Mouse (Mus musculus): ENCODE results near the gene Gm12258. TPM values are rescaled to one million over a fixed set of nuclear protein-coding genes. Genes with fewer than 3 reads are reported as not detected.

Gm12258 gene
- polyA plus RNA-seq (2017; shearing (Covaris generic)): 9.8 TPM

DNA sequence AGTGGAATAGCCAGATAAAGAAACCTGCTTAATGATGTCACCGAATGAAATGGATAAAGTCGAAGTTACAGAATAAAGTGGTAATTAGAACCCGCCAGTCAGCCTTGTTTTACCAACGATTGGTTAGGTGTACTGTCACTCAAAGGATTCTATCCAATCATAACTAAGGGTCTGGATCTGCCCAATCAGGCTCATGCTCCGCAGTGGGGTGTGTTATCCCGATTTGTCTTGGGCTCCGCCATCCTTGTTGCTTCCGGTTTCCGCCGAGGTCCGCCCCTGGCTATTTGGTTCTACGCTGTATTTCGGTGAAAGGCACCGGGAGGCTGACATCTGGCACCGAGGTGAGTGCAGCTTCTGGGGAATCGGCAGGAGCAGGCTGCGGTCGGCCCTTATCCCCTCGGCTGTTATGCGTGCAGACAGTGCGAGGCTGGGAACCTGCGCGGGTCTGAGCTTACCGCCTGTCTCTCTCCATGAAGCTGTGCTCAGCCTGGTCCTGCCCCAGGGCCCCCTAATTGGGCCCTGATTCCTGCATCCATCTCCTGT lies at the start of gene Gm12258:
Gene Gm12258, plus strand, starts transcription at position 240 of the 543 bp plus-strand sequence.

DNA sequence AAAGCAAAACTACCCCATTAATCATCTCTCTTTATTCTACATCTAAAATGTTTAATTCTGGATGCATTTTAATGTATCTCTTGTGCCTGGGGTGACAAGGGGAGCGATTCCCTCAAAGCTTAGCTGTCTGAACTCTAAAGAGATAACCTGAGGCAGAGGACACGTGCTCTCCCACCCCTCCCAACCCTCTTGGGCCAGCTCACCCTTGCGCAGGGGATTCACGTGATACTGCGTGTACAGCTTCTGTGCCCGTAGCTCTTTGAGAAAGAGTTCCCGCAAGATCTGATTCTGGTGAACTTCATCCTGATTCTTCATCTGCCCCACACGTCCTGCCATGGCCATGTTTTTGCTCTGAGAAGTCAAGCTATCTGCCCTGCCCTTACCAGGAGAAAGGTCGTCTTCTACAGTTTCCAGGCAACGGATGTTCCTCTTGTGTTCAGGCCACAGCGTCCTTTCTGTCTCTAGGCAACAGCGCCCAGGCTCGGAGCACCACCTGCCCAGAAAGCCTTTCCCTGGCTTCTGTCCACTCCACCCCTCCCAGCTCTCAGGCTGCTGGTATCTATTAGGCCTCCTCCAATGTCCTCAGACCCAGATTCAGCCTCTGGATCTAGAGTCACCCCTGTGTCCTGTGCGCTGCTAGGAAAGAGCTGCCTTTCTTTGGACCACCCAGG lies 45.3 kb upstream of the Gm12258 start, which contains the start of gene Fam183b:
Gene Fam183b, minus strand, starts transcription at position 403 of the 671 bp plus-strand sequence.

GRCm38 (mm10) chr11:58814700-58815099 lies 32.3 kb upstream of the Gm12258 start, which contains the start of gene Olfr313:
Gene Olfr313, plus strand, starts transcription at chr11:58815000.

DNA sequence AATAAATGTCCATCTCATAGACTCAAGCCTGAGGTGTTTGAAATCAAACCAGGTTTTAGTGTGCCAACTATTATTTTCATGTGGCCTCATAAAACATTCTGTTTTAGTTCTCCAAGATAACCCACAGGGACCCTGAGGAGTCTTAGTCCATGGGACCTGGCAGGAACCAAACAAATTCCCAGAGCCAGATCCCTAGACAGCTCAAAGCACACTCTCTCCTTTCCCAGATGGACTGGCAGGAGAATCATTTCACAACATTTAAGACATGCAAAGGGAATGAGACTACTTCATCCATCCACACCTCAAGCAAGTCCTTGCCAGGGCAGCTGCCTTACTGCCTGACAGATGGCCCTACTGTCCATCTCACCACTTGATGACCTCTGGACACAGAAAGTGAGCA lies 18.0 kb upstream of the Gm12258 start, which contains the start of gene Olfr312:
Gene Olfr312, plus strand, starts transcription at position 301 of the 400 bp plus-strand sequence.

DNA sequence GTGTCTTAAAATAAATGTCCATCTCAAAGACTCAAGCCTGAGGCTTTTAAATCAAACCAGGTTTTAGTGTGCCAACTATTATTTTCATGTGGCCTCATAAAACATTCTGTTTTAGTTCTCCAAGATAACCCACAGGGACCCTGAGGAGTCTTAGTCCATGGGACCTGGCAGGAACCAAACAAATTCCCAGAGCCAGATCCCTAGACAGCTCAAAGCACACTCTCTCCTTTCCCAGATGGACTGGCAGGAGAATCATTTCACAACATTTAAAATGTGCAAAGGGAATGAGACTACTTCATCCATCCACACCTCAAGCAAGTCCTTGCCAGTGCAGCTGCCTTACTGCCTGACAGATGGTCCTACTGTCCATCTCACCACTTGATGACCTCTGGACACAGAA lies 8.0 kb upstream of the Gm12258 start, which contains the start of gene Olfr311:
Gene Olfr311, plus strand, starts transcription at position 301 of the 400 bp plus-strand sequence.

GRCm38 (mm10) chr11:58867039-58867953 lies 20.3 kb downstream of the Gm12258 start, which contains the start of gene 2810021J22Rik:
Gene 2810021J22Rik, plus strand, starts transcription at chr11:58867216.

DNA sequence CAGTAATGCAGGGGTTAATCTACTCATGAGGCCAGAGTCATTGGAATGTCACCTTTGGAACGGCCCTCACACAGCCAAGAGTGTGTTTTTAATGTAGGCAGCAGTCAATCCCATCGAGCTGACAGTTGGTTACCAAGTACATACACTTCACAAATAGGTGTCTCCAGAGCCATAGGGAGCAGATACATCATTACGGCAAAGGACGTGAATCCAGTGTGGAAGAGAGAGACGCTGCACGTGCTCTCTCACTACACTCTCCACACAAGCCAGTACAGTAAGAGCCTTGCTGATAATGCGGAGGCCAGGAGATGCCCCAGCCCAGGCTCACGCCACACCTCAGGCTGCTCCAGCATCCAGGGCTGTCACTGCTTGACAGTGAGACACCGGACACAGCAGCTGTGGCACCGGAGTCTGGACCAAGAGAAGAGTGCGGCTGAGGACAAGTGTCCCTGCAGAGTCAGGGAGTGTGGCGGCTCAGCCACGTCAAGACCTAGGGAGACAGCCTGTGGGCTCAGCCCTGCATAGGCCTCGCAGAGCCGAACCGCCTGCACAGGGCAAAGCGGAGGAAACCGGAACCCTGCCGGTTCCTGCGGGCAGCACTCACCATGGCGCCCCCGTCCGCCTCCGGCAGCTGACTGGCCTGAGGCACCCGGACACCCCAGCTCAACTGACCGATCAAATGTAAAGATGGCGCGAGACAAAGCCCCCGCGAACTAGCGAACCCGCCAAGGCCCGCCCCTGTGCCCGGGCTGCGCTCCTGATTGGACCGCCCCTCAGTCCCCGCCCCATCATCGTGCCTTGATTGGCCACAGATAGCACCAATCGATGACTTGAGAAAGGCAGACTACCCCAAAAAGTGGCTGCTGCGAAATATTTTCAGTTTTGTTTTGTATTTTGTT lies 56.8 kb downstream of the Gm12258 start, which contains the start of gene Zfp39:
Gene Zfp39, minus strand, starts transcription at position 715 of the 899 bp plus-strand sequence.

Other genes with a start within 250 kb of the Gm12258 start
- gene 2210407C18Rik, start 231.1 kb upstream of the Gm12258 start, polyA plus RNA-seq (2017; shearing (Covaris generic)): not detected
- gene Olfr323, start 216.7 kb upstream of the Gm12258 start, polyA plus RNA-seq (2017; shearing (Covaris generic)): not detected
- gene Trim58, start 206.7 kb upstream of the Gm12258 start, polyA plus RNA-seq (2017; shearing (Covaris generic)): not detected
- not detected for gene Olfr322, start 188.4 kb upstream of the Gm12258 start, polyA plus RNA-seq (2017; shearing (Covaris generic))
- not detected for gene Olfr320, start 166.1 kb upstream of the Gm12258 start, polyA plus RNA-seq (2017; shearing (Covaris generic))
- gene Olfr319, start 148.0 kb upstream of the Gm12258 start, polyA plus RNA-seq (2017; shearing (Covaris generic)): not detected
- gene Olfr318, start 123.1 kb upstream of the Gm12258 start, polyA plus RNA-seq (2017; shearing (Covaris generic)): not detected
- not detected for gene Olfr317, start 107.9 kb upstream of the Gm12258 start, polyA plus RNA-seq (2017; shearing (Covaris generic))
- not detected for gene Olfr316, start 94.4 kb upstream of the Gm12258 start, polyA plus RNA-seq (2017; shearing (Covaris generic))
- not detected for gene Olfr315, start 74.0 kb upstream of the Gm12258 start, polyA plus RNA-seq (2017; shearing (Covaris generic))
- gene Olfr314, start 64.2 kb upstream of the Gm12258 start, polyA plus RNA-seq (2017; shearing (Covaris generic)): not detected
- gene Fam183b, start 45.2 kb upstream of the Gm12258 start, polyA plus RNA-seq (2017; shearing (Covaris generic)): not detected
- gene Olfr313, start 32.2 kb upstream of the Gm12258 start, polyA plus RNA-seq (2017; shearing (Covaris generic)): not detected
- not detected for gene Olfr312, start 17.9 kb upstream of the Gm12258 start, polyA plus RNA-seq (2017; shearing (Covaris generic))
- gene Olfr311, start 7.9 kb upstream of the Gm12258 start, polyA plus RNA-seq (2017; shearing (Covaris generic)): not detected
- 16.4 TPM for gene 2810021J22Rik, start 20.1 kb downstream of the Gm12258 start, polyA plus RNA-seq (2017; shearing (Covaris generic))
- 12.4 TPM for gene Zfp39, start 57.1 kb downstream of the Gm12258 start, polyA plus RNA-seq (2017; shearing (Covaris generic))
- gene Btnl10, start 70.8 kb downstream of the Gm12258 start, polyA plus RNA-seq (2017; shearing (Covaris generic)): 0.32 TPM
- 11.3 TPM for gene Rnf187, start 91.8 kb downstream of the Gm12258 start, polyA plus RNA-seq (2017; shearing (Covaris generic))
- gene Hist3h2ba, start 101.8 kb downstream of the Gm12258 start, polyA plus RNA-seq (2017; shearing (Covaris generic)): 21.6 TPM
- gene Hist3h2a, start 107.5 kb downstream of the Gm12258 start, polyA plus RNA-seq (2017; shearing (Covaris generic)): 22.1 TPM
- gene Trim17, start 107.5 kb downstream of the Gm12258 start, polyA plus RNA-seq (2017; shearing (Covaris generic)): 0.26 TPM
- gene Trim11, start 130.9 kb downstream of the Gm12258 start, polyA plus RNA-seq (2017; shearing (Covaris generic)): 33.6 TPM

Data from activated CD4-positive, CD25-positive, alpha-beta regulatory T cell, adult 9 weeks (primary cell).